Mouse (Mus musculus): Measurements from ENCODE around the gene Asic4.

- TF ChIP-seq POLR2A (IDR thresholded peaks at IDR 0.05; ENCODE audit: insufficient read length, low read depth) (no peak), USF1 (IDR thresholded peaks at IDR 0.05; ENCODE audit: low read depth) (no peak), TCF3 (IDR thresholded peaks at IDR 0.05; ENCODE audit: insufficient read length, low read depth) (no peak), REST (IDR thresholded peaks at IDR 0.05; ENCODE audit: insufficient read depth, insufficient read length) (no peak), POLR2AphosphoS2 (IDR thresholded peaks at IDR 0.05; ENCODE audit: insufficient read length, low read depth) (no peak)
These were observed 27.9 kb upstream of the Asic4 start for GRCm38 (mm10) chr1:75422216-75422822.
